Mouse (Mus musculus) lung, adult 2 months (tissue): ENCODE data around the gene Frmpd2.

ENCODE experiments used
- CTCF ChIP-seq: fragments of 200-500 bp; IDR thresholded peaks from 2 replicates; pipeline ENCODE4 v1.5.1; 2011; ENCODE audit warnings: mild to moderate bottlenecking, low read length, control low read depth; ENCODE audit not compliant: insufficient read depth
- POLR2A ChIP-seq: fragments of 200-500 bp; IDR thresholded peaks from 2 replicates; pipeline ENCODE4 v1.6.1; 2011; ENCODE audit warnings: low read depth, mild to moderate bottlenecking, control low read depth, low read length, borderline replicate concordance; ENCODE audit errors: extremely low read depth

- TF ChIP-seq CTCF (no peak), POLR2A (no peak)
These were observed 25.9 kb downstream of the Frmpd2 start for GRCm38 (mm10) chr14:33497418-33497817.
